Comparison of ENCODE assay signal across 17 mouse cellular contexts in genomic region chr2:132260601-132261000, GRCm38 (mm10).
"Had no signal": no experiment of that assay in that cellular context is flagged by ENCODE, and none has a peak within 500 bp of the region (broad histone marks: within the 10 kb centered on the region; RNA-seq: fewer than 3 reads in every experiment).

No protein-coding gene starts in this region.

- H3K4me3 ChIP-seq: neural tube, embryonic 12.5 days; neural tube, embryonic 13.5 days; neural tube, embryonic 15.5 days; stomach, embryonic 15.5 days had no signal

- H3K9ac ChIP-seq: neural tube, embryonic 12.5 days; neural tube, embryonic 13.5 days; neural tube, embryonic 15.5 days; stomach, embryonic 15.5 days had no signal

- H3K27ac ChIP-seq: neural tube, embryonic 12.5 days; neural tube, embryonic 13.5 days; neural tube, embryonic 15.5 days; stomach, embryonic 15.5 days; stomach, postnatal 0 days had no signal

- H3K4me2 ChIP-seq: neural tube, embryonic 12.5 days; neural tube, embryonic 13.5 days; neural tube, embryonic 15.5 days; stomach, embryonic 15.5 days had no signal

- H3K36me3 ChIP-seq: neural tube, embryonic 12.5 days; neural tube, embryonic 13.5 days; neural tube, embryonic 15.5 days; stomach, embryonic 15.5 days had no signal

- H3K27me3 ChIP-seq: neural tube, embryonic 12.5 days; neural tube, embryonic 13.5 days; neural tube, embryonic 15.5 days; stomach, embryonic 15.5 days had no signal

- DNase-seq: retina, postnatal 1 day; right cerebral cortex, adult 18-20 months; right cerebral cortex, postnatal 14 days; right cerebral cortex, postnatal 25 days; right cerebral cortex, postnatal 4 days; spleen, adult 18-20 months; thymus, adult 18-20 months; thymus, adult 2 months; thymus, postnatal 14 days; thymus, postnatal 25 days; thymus, postnatal 36 days; thymus, postnatal 4 days had no signal

- H3K9me3 ChIP-seq: neural tube, embryonic 12.5 days; neural tube, embryonic 13.5 days; neural tube, embryonic 15.5 days; stomach, embryonic 15.5 days had no signal
